Mouse (Mus musculus) midbrain, embryonic 11.5 days (tissue): ENCODE measurements around the gene Cenpi. TPM values are rescaled to one million over a fixed set of nuclear protein-coding genes. Genes with fewer than 3 reads are reported as not detected.
A peak's percentile ranks its signal among the peaks of the same experiment; 100 is the strongest.
"Not testable (repeated sequence)": the region's sequence is repeated elsewhere in the genome, so short reads cannot be mapped to it uniquely, and the experiment has no call there.

Experiments used
- ATAC-seq: fragments of 200-750 bp; cut with Nextera tagmentation; 2 replicates; pipeline ENCODE4 v1.8.0; 2017; ENCODE audit warnings: moderate TSS enrichment, moderate library complexity; ENCODE audit not compliant: low FRiP score
- DNase-seq: peaks from one replicate; pipeline ENCODE4 v3.0.0; 2015; ENCODE audit warnings: low spot score; ENCODE audit errors: missing footprints
- H3K27ac ChIP-seq: fragments of 300-500 bp; sonication (generic); 2 replicates; pipeline ENCODE4 v1.5.1; 2014; ENCODE audit warnings: low read depth, low read length
- H3K27me3 ChIP-seq: fragments of 300-500 bp; sonication (generic); 2 replicates; pipeline ENCODE4 v1.6.1; 2014; ENCODE audit warnings: mild to moderate bottlenecking, low read length, moderate library complexity, mixed read lengths; ENCODE audit not compliant: control insufficient read depth, insufficient read depth
- H3K36me3 ChIP-seq: fragments of 300-500 bp; sonication (generic); 2 replicates; pipeline ENCODE4 v1.6.1; 2014; ENCODE audit warnings: mild to moderate bottlenecking, low read length, moderate library complexity, mixed read lengths; ENCODE audit not compliant: control insufficient read depth, insufficient read depth
- H3K4me1 ChIP-seq: fragments of 300-500 bp; sonication (generic); 2 replicates; pipeline ENCODE4 v1.6.1; 2014; ENCODE audit warnings: low read length; ENCODE audit not compliant: control insufficient read depth, insufficient read depth
- H3K4me2 ChIP-seq: fragments of 300-500 bp; sonication (generic); 2 replicates; pipeline ENCODE4 v1.6.1; 2014; ENCODE audit warnings: mild to moderate bottlenecking, moderate library complexity
- H3K4me3 ChIP-seq: fragments of 300-500 bp; sonication (generic); 2 replicates; pipeline ENCODE4 v1.5.1; 2014; ENCODE audit warnings: low read depth, low read length
- H3K9ac ChIP-seq: fragments of 300-500 bp; sonication (generic); 2 replicates; pipeline ENCODE4 v1.6.1; 2014; ENCODE audit warnings: low read length
- H3K9me3 ChIP-seq: fragments of 300-500 bp; sonication (generic); 2 replicates; pipeline ENCODE4 v1.6.1; 2016; ENCODE audit warnings: low read length; ENCODE audit not compliant: control insufficient read depth
- WGBS: fragments of 180-500 bp; shearing (Covaris S2); extraction: QIAGEN DNeasy Blood & Tissue Kit; methylation state at CpG from one replicate; pipeline ENCODE4 v1.1.7; 2014; 5-methylcytosine and 5-hydroxymethylcytosine counted together
- polyA plus RNA-seq: library from polyadenylated mRNA; unstranded; fragments of >200 nt; fragmentation: Nextera tagmentation; extraction: Ambion mirVana; gene quantifications from 2 replicates; pipeline ENCODE4 v1.2.1, GENCODE M21; 2014

Cenpi gene
- polyA plus RNA-seq, 1 experiment from 2014 or later: 27.7 TPM

- Histone ChIP-seq H3K27ac (no peak overlapping the region), H3K9ac (peak overlapping the region; percentile 59), H3K4me2 (peak overlapping the region; percentile 51), H3K4me3 (peak overlapping the region; percentile 40), H3K36me3 (no peaks in the 10 kb centered on the region), H3K27me3 (peaks cover 3% of the 10 kb centered on the region; the same call in 1 of the 2 replicates), H3K4me1 (no peaks in the 10 kb centered on the region; the same call in 1 of the 2 replicates), H3K9me3 (no peaks in the 10 kb centered on the region)
- ATAC-seq (no peak; the same call in 1 of the 2 replicates), DNase-seq (peak; percentile 84)
- WGBS: 28% methylated on average over 9 of the region's 9 CpGs
Observed at GRCm38 (mm10) chrX:134296301-134296700, 11.6 kb upstream of the Cenpi start.

GRCm38 (mm10) chrX:134296737-134297136, 11.1 kb upstream of the Cenpi start:
- DNase-seq (no peak), ATAC-seq (peak; percentile 70)
- WGBS: 27% methylated on average over 7 of the region's 7 CpGs
- Histone ChIP-seq H3K4me1 (no peaks in the 10 kb centered on the region; the same call in 1 of the 2 replicates), H3K4me2 (peak overlapping the region; percentile 51), H3K4me3 (peak overlapping the region; percentile 40), H3K9me3 (no peaks in the 10 kb centered on the region), H3K36me3 (no peaks in the 10 kb centered on the region), H3K9ac (peak overlapping the region; percentile 59), H3K27me3 (peaks cover 3% of the 10 kb centered on the region; the same call in 1 of the 2 replicates), H3K27ac (no peak overlapping the region)

GRCm38 (mm10) chrX:134297195-134297594, 10.7 kb upstream of the Cenpi start:
- Histone ChIP-seq H3K9ac (peak overlapping the region; percentile 33; the same call in 1 of the 2 replicates), H3K4me2 (peak overlapping the region; percentile 51), H3K36me3 (no peaks in the 10 kb centered on the region), H3K27ac (no peak overlapping the region), H3K9me3 (no peaks in the 10 kb centered on the region), H3K27me3 (peaks cover 3% of the 10 kb centered on the region; the same call in 1 of the 2 replicates), H3K4me3 (peak overlapping the region; percentile 40), H3K4me1 (no peaks in the 10 kb centered on the region; the same call in 1 of the 2 replicates)
- DNase-seq (no peak), ATAC-seq (no peak)
- 29% methylated on average over 4 of the region's 4 CpGs for WGBS

GRCm38 (mm10) chrX:134300219-134300618, 7.7 kb upstream of the Cenpi start:
- ATAC-seq (no peak), DNase-seq (no peak)
- no peaks in the 10 kb centered on the region for H3K36me3 ChIP-seq
- H3K9ac ChIP-seq: no peak overlapping the region
- 53% methylated on average over 5 of the region's 5 CpGs for WGBS
- H3K27ac ChIP-seq: no peak overlapping the region
- H3K4me1 ChIP-seq: no peaks in the 10 kb centered on the region; the same call in 1 of the 2 replicates
- H3K27me3 ChIP-seq: peaks cover 3% of the 10 kb centered on the region
- no peak overlapping the region for H3K4me3 ChIP-seq
- H3K9me3 ChIP-seq: no peaks in the 10 kb centered on the region
- H3K4me2 ChIP-seq: no peak overlapping the region

GRCm38 (mm10) chrX:134303287-134303686, 4.6 kb upstream of the Cenpi start:
- WGBS: 89% methylated on average over 1 of the region's 1 CpGs
- Histone ChIP-seq H3K4me2 (no peak overlapping the region), H3K4me1 (no peaks in the 10 kb centered on the region; the same call in 1 of the 2 replicates), H3K27ac (no peak overlapping the region), H3K36me3 (no peaks in the 10 kb centered on the region), H3K4me3 (no peak overlapping the region), H3K27me3 (no peaks in the 10 kb centered on the region; the same call in 1 of the 2 replicates), H3K9ac (no peak overlapping the region), H3K9me3 (no peaks in the 10 kb centered on the region)
- ATAC-seq (no peak), DNase-seq (no peak)

- no peaks in the 10 kb centered on the region; the same call in 1 of the 2 replicates for H3K27me3 ChIP-seq
- ATAC-seq: peak; percentile 78
- DNase-seq: no peak
- H3K36me3 ChIP-seq: no peaks in the 10 kb centered on the region
- H3K4me2 ChIP-seq: peak overlapping the region; percentile 39
- no peaks in the 10 kb centered on the region for H3K4me1 ChIP-seq
- H3K27ac ChIP-seq: no peak overlapping the region
- peak overlapping the region; percentile 59 for H3K9ac ChIP-seq
- 27% methylated on average over 9 of the region's 9 CpGs for WGBS
- H3K9me3 ChIP-seq: no peaks in the 10 kb centered on the region
- peak overlapping the region; percentile 38 for H3K4me3 ChIP-seq
Observed at GRCm38 (mm10) chrX:134308275-134308634, 371 bp downstream of the Cenpi start.

- not testable (repeated sequence) for H3K4me3 ChIP-seq, H3K4me2 ChIP-seq, H3K9ac ChIP-seq, DNase-seq, H3K36me3 ChIP-seq, H3K4me1 ChIP-seq, H3K27ac ChIP-seq, H3K27me3 ChIP-seq, ATAC-seq, H3K9me3 ChIP-seq
- 90% methylated on average over 7 of the region's 7 CpGs for WGBS
Observed at GRCm38 (mm10) chrX:134311193-134311592, 3.3 kb downstream of the Cenpi start.

- H3K36me3 ChIP-seq: no peaks in the 10 kb centered on the region
- ATAC-seq: no peak
- no peak overlapping the region for H3K9ac ChIP-seq
- H3K9me3 ChIP-seq: no peaks in the 10 kb centered on the region
- H3K4me1 ChIP-seq: no peaks in the 10 kb centered on the region
- no peak overlapping the region for H3K4me2 ChIP-seq
- H3K27ac ChIP-seq: no peak overlapping the region
- H3K4me3 ChIP-seq: no peak overlapping the region
- WGBS: 76% methylated on average over 2 of the region's 2 CpGs
- DNase-seq: no peak
- no peaks in the 10 kb centered on the region for H3K27me3 ChIP-seq
Observed at GRCm38 (mm10) chrX:134319153-134319932, 11.5 kb downstream of the Cenpi start.

GRCm38 (mm10) chrX:134333280-134333679, 25.4 kb downstream of the Cenpi start:
- Histone ChIP-seq H3K36me3 (no peaks in the 10 kb centered on the region), H3K27me3 (no peaks in the 10 kb centered on the region), H3K4me1 (no peaks in the 10 kb centered on the region), H3K4me3 (no peak overlapping the region), H3K27ac (no peak overlapping the region), H3K9me3 (no peaks in the 10 kb centered on the region), H3K9ac (no peak overlapping the region), H3K4me2 (no peak overlapping the region)
- WGBS: 92% methylated on average over 2 of the region's 2 CpGs
- DNase-seq (no peak), ATAC-seq (no peak)
